Mouse (Mus musculus): ENCODE data around the gene Hpse. TPM values are rescaled to one million over a fixed set of nuclear protein-coding genes. Genes with fewer than 3 reads are reported as not detected.

The Hpse gene
- polyA plus RNA-seq, 1 experiment from 2014 or later, result 17.3 TPM

DNA sequence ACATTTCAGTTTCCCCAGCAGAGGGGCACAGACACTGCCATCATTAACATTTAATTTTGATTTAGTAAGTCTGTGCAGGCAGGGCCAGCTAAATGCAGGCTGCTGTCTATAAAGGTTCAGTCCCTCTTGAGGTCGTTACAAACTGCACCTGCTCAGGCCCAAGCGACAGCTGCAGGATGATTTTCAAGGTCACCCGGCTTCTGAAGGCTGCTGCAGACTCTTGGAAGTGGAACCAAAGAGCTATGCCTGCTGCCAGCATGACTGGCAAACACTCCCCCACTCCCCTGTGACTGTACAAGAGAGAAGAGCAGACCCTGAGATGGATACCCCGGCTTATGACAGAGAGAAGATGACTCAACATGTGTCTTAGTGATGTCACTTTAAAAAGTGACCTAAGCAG is 32.1 kb upstream of the Hpse start:
- Histone ChIP-seq H3K27me3 (ENCODE audit: control insufficient read depth, insufficient read depth, low read length) (no peaks in the 10 kb centered on the region), H3K4me2 (replicated peaks; ENCODE audit: low read depth) (no peak overlapping the region), H3K4me1 (replicated peaks; ENCODE audit: control insufficient read depth, insufficient read depth) (no peaks in the 10 kb centered on the region), H3K27ac (replicated peaks) (no peak overlapping the region), H3K9me3 (ENCODE audit: control insufficient read depth, low read length) (no peaks in the 10 kb centered on the region), H3K36me3 (ENCODE audit: control insufficient read depth, insufficient read depth, low read length) (no peaks in the 10 kb centered on the region), H3K4me3 (ENCODE audit: low read depth, low read length) (no peak overlapping the region), H3K9ac (ENCODE audit: low read length) (no peak overlapping the region)
- ATAC-seq (ENCODE audit: low FRiP score, low TSS enrichment) (no peak), DNase-seq (ENCODE audit: low spot score) (no peak)
- 50% methylated on average over 4 of the region's 4 CpGs for WGBS
- TF ChIP-seq EP300 (optimal IDR thresholded peaks at IDR 0.05) (no peak), CTCF (IDR thresholded peaks at IDR 0.05; ENCODE audit: low read depth) (no peak)

DNA sequence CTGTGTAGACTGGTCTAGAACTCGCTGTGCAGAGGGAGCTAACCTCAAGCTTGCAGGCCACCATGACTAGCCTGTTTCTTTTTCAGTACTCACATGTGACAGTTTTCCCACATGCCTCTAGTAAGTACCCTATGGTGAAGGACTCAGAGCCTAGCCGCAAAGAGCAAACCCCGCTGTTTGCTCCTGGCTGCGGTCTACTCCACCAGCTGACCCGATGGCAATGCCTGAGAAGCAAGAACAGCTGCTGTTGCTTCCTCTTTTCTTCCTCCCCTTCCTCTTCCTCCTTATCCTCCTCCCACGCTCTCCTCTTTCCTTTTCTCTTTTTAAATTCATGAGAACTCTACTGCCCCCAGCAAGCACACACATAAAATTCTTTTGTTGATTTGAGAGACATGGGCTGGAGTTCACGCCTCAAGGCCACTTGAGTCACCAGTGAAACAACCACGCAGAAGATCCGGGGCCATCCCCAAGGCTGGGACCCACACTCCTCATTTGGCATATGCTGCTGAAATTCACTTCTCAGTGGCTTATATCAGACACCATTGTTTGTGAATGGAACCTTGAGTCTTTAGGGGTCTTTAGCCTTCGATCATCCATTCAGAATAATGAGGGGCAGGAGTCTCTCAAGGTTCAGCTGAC is 31.2 kb upstream of the Hpse start:
- H3K9ac ChIP-seq (ENCODE audit: low read length), result no peak overlapping the region
- H3K27me3 ChIP-seq (ENCODE audit: control insufficient read depth, insufficient read depth, low read length), result no peaks in the 10 kb centered on the region
- no peaks in the 10 kb centered on the region for H3K9me3 ChIP-seq (ENCODE audit: control insufficient read depth, low read length)
- no peaks in the 10 kb centered on the region for H3K36me3 ChIP-seq (ENCODE audit: control insufficient read depth, insufficient read depth, low read length)
- no peak for ATAC-seq (ENCODE audit: low FRiP score, low TSS enrichment)
- H3K27ac ChIP-seq (replicated peaks), result no peak overlapping the region
- DNase-seq (ENCODE audit: low spot score), result no peak
- 79% methylated on average over 10 of the region's 10 CpGs for WGBS
- no peak overlapping the region for H3K4me3 ChIP-seq (ENCODE audit: low read depth, low read length)
- no peak for TF ChIP-seq CTCF (IDR thresholded peaks at IDR 0.05; ENCODE audit: low read depth)
- no peak for TF ChIP-seq EP300 (optimal IDR thresholded peaks at IDR 0.05)
- H3K4me2 ChIP-seq (replicated peaks; ENCODE audit: low read depth), result no peak overlapping the region
- H3K4me1 ChIP-seq (replicated peaks; ENCODE audit: control insufficient read depth, insufficient read depth), result no peaks in the 10 kb centered on the region

DNA sequence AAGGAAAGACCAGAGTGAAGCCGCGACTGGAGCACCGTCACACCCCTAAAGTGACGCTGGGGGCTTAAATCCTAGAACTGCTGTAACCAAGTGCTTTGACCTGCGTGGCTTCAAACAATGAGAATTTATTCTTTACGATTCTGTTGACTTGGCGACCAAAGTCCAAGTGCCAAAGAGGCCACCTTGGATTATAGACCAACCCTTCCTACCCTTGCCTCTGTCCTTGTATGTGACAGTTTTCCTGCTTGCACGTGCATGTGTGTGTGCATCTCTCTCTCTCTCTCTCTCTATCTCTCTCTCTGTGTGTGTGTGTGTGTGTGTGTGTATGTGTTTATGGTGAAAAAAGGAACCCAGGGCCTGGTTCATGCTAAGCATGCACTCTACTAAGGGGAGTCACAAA is 19.3 kb upstream of the Hpse start:
- Histone ChIP-seq H3K4me2 (replicated peaks; ENCODE audit: low read depth) (no peak overlapping the region), H3K4me1 (replicated peaks; ENCODE audit: control insufficient read depth, insufficient read depth) (no peaks in the 10 kb centered on the region), H3K4me3 (ENCODE audit: low read depth, low read length) (no peak overlapping the region), H3K9me3 (ENCODE audit: control insufficient read depth, low read length) (no peaks in the 10 kb centered on the region), H3K36me3 (ENCODE audit: control insufficient read depth, insufficient read depth, low read length) (no peaks in the 10 kb centered on the region), H3K27ac (replicated peaks) (no peak overlapping the region), H3K27me3 (ENCODE audit: control insufficient read depth, insufficient read depth, low read length) (no peaks in the 10 kb centered on the region), H3K9ac (ENCODE audit: low read length) (no peak overlapping the region)
- 84% methylated on average over 8 of the region's 8 CpGs for WGBS
- DNase-seq (ENCODE audit: low spot score) (no peak), ATAC-seq (ENCODE audit: low FRiP score, low TSS enrichment) (no peak)
- TF ChIP-seq EP300 (optimal IDR thresholded peaks at IDR 0.05), result no peak
- TF ChIP-seq CTCF (IDR thresholded peaks at IDR 0.05; ENCODE audit: low read depth), result no peak

DNA sequence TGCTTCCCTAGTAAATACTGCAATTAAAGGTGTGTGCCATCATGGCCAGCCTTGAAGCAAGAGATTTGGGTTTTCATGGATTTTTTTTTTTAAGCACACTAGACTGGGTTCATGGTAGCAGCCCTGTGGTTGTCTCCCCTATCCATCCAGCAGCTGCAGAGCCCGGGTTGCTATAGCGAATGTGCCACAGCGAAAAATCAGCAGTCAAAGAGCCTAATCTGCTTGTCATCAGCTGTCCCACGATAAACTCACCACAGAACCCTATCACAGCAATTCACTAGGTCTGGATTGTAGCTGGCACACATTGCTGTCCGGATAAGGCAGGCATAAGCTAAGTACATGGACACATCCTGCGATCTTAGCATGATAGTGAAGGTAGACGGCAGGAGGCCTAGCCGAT is 17.4 kb upstream of the Hpse start:
- no peak overlapping the region for H3K4me2 ChIP-seq (replicated peaks; ENCODE audit: low read depth)
- DNase-seq (ENCODE audit: low spot score), result no peak
- H3K9ac ChIP-seq (ENCODE audit: low read length), result no peak overlapping the region
- TF ChIP-seq CTCF (IDR thresholded peaks at IDR 0.05; ENCODE audit: low read depth), result no peak
- no peak for TF ChIP-seq EP300 (optimal IDR thresholded peaks at IDR 0.05)
- no peak for ATAC-seq (ENCODE audit: low FRiP score, low TSS enrichment)
- H3K27me3 ChIP-seq (ENCODE audit: control insufficient read depth, insufficient read depth, low read length), result no peaks in the 10 kb centered on the region
- H3K4me3 ChIP-seq (ENCODE audit: low read depth, low read length), result no peak overlapping the region
- H3K36me3 ChIP-seq (ENCODE audit: control insufficient read depth, insufficient read depth, low read length), result no peaks in the 10 kb centered on the region
- no peaks in the 10 kb centered on the region for H3K9me3 ChIP-seq (ENCODE audit: control insufficient read depth, low read length)
- no peaks in the 10 kb centered on the region for H3K4me1 ChIP-seq (replicated peaks; ENCODE audit: control insufficient read depth, insufficient read depth)
- no peak overlapping the region for H3K27ac ChIP-seq (replicated peaks)
- 80% methylated on average over 8 of the region's 8 CpGs for WGBS

DNA sequence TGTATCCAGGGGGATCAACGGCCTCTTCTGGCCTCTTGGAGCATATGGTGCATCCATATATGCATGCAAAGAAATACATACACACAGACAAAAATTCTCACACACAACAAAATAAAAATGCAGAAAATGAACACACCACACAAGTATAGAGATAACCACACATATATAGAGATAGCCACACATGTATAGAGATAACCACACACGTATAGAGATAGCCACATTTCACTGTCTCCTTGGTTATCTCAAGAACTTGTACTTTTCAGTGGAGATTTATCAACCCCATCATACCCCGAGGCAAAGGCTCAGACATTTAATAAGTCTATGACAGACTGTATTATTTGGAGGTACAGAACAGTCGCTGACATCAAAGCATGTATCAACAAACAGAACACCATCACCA is 15.0 kb upstream of the Hpse start:
- WGBS, result 79% methylated on average over 4 of the region's 4 CpGs
- no peaks in the 10 kb centered on the region for H3K36me3 ChIP-seq (ENCODE audit: control insufficient read depth, insufficient read depth, low read length)
- H3K4me2 ChIP-seq (replicated peaks; ENCODE audit: low read depth), result no peak overlapping the region
- no peak overlapping the region for H3K9ac ChIP-seq (ENCODE audit: low read length)
- H3K4me1 ChIP-seq (replicated peaks; ENCODE audit: control insufficient read depth, insufficient read depth), result no peaks in the 10 kb centered on the region
- H3K27me3 ChIP-seq (ENCODE audit: control insufficient read depth, insufficient read depth, low read length), result no peaks in the 10 kb centered on the region
- H3K9me3 ChIP-seq (ENCODE audit: control insufficient read depth, low read length), result no peaks in the 10 kb centered on the region
- no peak overlapping the region for H3K4me3 ChIP-seq (ENCODE audit: low read depth, low read length)
- ATAC-seq (ENCODE audit: low FRiP score, low TSS enrichment) (no peak), DNase-seq (ENCODE audit: low spot score) (no peak)
- no peak overlapping the region for H3K27ac ChIP-seq (replicated peaks)
- TF ChIP-seq CTCF (IDR thresholded peaks at IDR 0.05; ENCODE audit: low read depth), result no peak

DNA sequence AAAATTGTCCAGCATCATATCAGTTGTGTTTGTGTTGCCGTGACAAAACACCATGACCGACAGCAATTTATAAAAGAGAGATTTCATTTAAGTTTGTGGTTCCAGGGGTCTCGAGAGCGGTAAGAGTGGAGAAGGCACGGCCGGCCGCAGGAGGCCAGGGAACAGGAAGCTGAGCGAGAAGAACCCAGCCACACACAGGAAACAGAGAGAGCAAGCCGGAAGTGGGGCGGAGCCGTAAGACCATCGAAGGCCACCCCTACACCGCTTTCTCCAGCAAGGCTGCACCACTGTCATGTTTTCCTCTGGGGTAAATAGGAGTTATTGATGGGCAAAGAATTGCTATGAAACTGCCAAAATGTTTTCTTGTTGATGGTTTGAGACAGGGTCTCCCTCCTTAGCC is 9.2 kb upstream of the Hpse start:
- H3K27ac ChIP-seq (replicated peaks), result no peak overlapping the region
- H3K9ac ChIP-seq (ENCODE audit: low read length), result no peak overlapping the region
- DNase-seq (ENCODE audit: low spot score) (no peak), ATAC-seq (ENCODE audit: low FRiP score, low TSS enrichment) (no peak)
- H3K36me3 ChIP-seq (ENCODE audit: control insufficient read depth, insufficient read depth, low read length), result no peaks in the 10 kb centered on the region
- no peaks in the 10 kb centered on the region for H3K4me1 ChIP-seq (replicated peaks; ENCODE audit: control insufficient read depth, insufficient read depth)
- no peak overlapping the region for H3K4me3 ChIP-seq (ENCODE audit: low read depth, low read length)
- H3K27me3 ChIP-seq (ENCODE audit: control insufficient read depth, insufficient read depth, low read length), result no peaks in the 10 kb centered on the region
- 81% methylated on average over 13 of the region's 13 CpGs for WGBS
- TF ChIP-seq EP300 (optimal IDR thresholded peaks at IDR 0.05) (no peak), CTCF (IDR thresholded peaks at IDR 0.05; ENCODE audit: low read depth) (no peak)
- no peaks in the 10 kb centered on the region for H3K9me3 ChIP-seq (ENCODE audit: control insufficient read depth, low read length)
- H3K4me2 ChIP-seq (replicated peaks; ENCODE audit: low read depth), result no peak overlapping the region

All from stomach, postnatal 0 days (tissue).